Mouse (Mus musculus) liver, embryonic 12.5 days (tissue): Measurements from ENCODE around the gene Ppp1r7. TPM values are rescaled to one million over a fixed set of nuclear protein-coding genes. Genes with fewer than 3 reads are reported as not detected.

Source experiments
- ATAC-seq: fragments of 200-750 bp; cut with Nextera tagmentation; 2 replicates; pipeline ENCODE4 v1.8.0; 2017; ENCODE audit warnings: moderate number of reproducible peaks, mild to moderate bottlenecking, moderate library complexity
- H3K27ac ChIP-seq: fragments of 300-500 bp; sonication (generic); 2 replicates; pipeline ENCODE4 v1.5.1; 2016; ENCODE audit warnings: mild to moderate bottlenecking
- H3K27me3 ChIP-seq: fragments of 300-500 bp; sonication (generic); replicated peaks from 2 replicates; pipeline ENCODE4 v1.6.1; 2016; ENCODE audit warnings: mild to moderate bottlenecking, moderate library complexity
- H3K36me3 ChIP-seq: fragments of 300-500 bp; sonication (generic); 2 replicates; pipeline ENCODE4 v1.6.1; 2016; ENCODE audit warnings: mild to moderate bottlenecking, moderate library complexity
- H3K4me1 ChIP-seq: fragments of 300-500 bp; sonication (generic); 2 replicates; pipeline ENCODE4 v1.6.1; 2016
- H3K4me2 ChIP-seq: fragments of 300-500 bp; sonication (generic); 2 replicates; pipeline ENCODE4 v1.6.1; 2016; ENCODE audit warnings: mild to moderate bottlenecking, moderate library complexity
- H3K4me3 ChIP-seq: fragments of 300-500 bp; sonication (generic); 2 replicates; pipeline ENCODE4 v1.5.1; 2016; ENCODE audit warnings: mild to moderate bottlenecking, moderate library complexity
- H3K9ac ChIP-seq: fragments of 300-500 bp; sonication (generic); 2 replicates; pipeline ENCODE4 v1.6.1; 2016; ENCODE audit warnings: mild to moderate bottlenecking, moderate library complexity
- H3K9me3 ChIP-seq: fragments of 300-500 bp; sonication (generic); replicated peaks from 2 replicates; pipeline ENCODE4 v1.6.1; 2016; ENCODE audit warnings: mild to moderate bottlenecking, moderate library complexity
- WGBS: fragments of 180-500 bp; shearing (Covaris S2); methylation state at CpG from one replicate; pipeline ENCODE4 v1.1.7; 2016; ENCODE audit not compliant: insufficient replicate concordance; 5-methylcytosine and 5-hydroxymethylcytosine counted together
- microRNA-seq: library from miRNA; unstranded; fragments of <30 nt; microRNA quantifications from one replicate; pipeline ENCODE4, GENCODE M21; 2017
- polyA plus RNA-seq: library from polyadenylated mRNA; unstranded; fragments of >200 nt; fragmentation: Nextera tagmentation; extraction: Ambion mirVana; gene quantifications from 2 replicates; pipeline ENCODE4 v1.2.1, GENCODE M21; 2016

Ppp1r7 gene
- polyA plus RNA-seq, 1 experiment from 2014 or later, result 58.6 TPM

- Histone ChIP-seq H3K9me3 (no peaks in the 10 kb centered on the region), H3K27me3 (no peaks in the 10 kb centered on the region), H3K36me3 (peaks cover 96% of the 10 kb centered on the region)
Observed at GRCm38 (mm10) chr1:93362661-93363060, 20.0 kb downstream of the Ppp1r7 start.

GRCm38 (mm10) chr1:93365641-93366040 lies 23.0 kb downstream of the Ppp1r7 start:
- peaks cover 73% of the 10 kb centered on the region for H3K36me3 ChIP-seq

More at GRCm38 (mm10) chr1:93362661-93363060, 20.0 kb downstream of the Ppp1r7 start:
- Histone ChIP-seq H3K4me2 (no peak overlapping the region), H3K4me3 (no peak overlapping the region), H3K27ac (no peak overlapping the region), H3K9ac (no peak overlapping the region), H3K4me1 (no peaks in the 10 kb centered on the region)
- WGBS, result 74% methylated on average over 4 of the region's 4 CpGs
- no peak for ATAC-seq

GRCm38 (mm10) chr1:93373665-93374064 lies 31.0 kb downstream of the Ppp1r7 start, which contains the start of gene Ano7:
TSS of gene Ano7 (plus strand) at chr1:93373930.
- 66% methylated on average over 4 of the region's 4 CpGs for WGBS
- H3K9ac ChIP-seq, result no peak within 1 kb of the TSS
- no peak within 1 kb of the TSS for H3K27ac ChIP-seq
- peaks cover 4% of the 10 kb centered on the region; the same call in 1 of the 2 replicates for H3K27me3 ChIP-seq
- no peak within 1 kb of the TSS for H3K4me3 ChIP-seq
- ATAC-seq, result no peak
- H3K4me2 ChIP-seq, result no peak within 1 kb of the TSS
- H3K36me3 ChIP-seq, result no peaks in the 10 kb centered on the region
- no peaks in the 10 kb centered on the region for H3K9me3 ChIP-seq
- H3K4me1 ChIP-seq, result peaks cover 12% of the 10 kb centered on the region

More at GRCm38 (mm10) chr1:93365641-93366040, 23.0 kb downstream of the Ppp1r7 start:
- Histone ChIP-seq H3K27ac (no peak overlapping the region), H3K9me3 (no peaks in the 10 kb centered on the region), H3K4me3 (no peak overlapping the region), H3K4me2 (no peak overlapping the region), H3K4me1 (no peaks in the 10 kb centered on the region), H3K9ac (no peak overlapping the region), H3K27me3 (no peaks in the 10 kb centered on the region)
- no peak for ATAC-seq
- 66% methylated on average over 6 of the region's 6 CpGs for WGBS

GRCm38 (mm10) chr1:93377307-93377706 lies 34.7 kb downstream of the Ppp1r7 start:
- WGBS, result 13% methylated on average over 5 of the region's 5 CpGs
- H3K4me1 ChIP-seq, result peaks cover 12% of the 10 kb centered on the region
- peak; percentile 52; the same call in 1 of the 2 replicates for ATAC-seq
- H3K27me3 ChIP-seq, result peaks cover 4% of the 10 kb centered on the region; the same call in 1 of the 2 replicates
- H3K4me3 ChIP-seq, result no peak overlapping the region
- H3K4me2 ChIP-seq, result no peak overlapping the region
- H3K27ac ChIP-seq, result no peak overlapping the region
- H3K9ac ChIP-seq, result no peak overlapping the region
- no peaks in the 10 kb centered on the region for H3K36me3 ChIP-seq
- no peaks in the 10 kb centered on the region for H3K9me3 ChIP-seq

GRCm38 (mm10) chr1:93379117-93379516 lies 36.5 kb downstream of the Ppp1r7 start:
- Histone ChIP-seq H3K4me2 (no peak overlapping the region), H3K9ac (no peak overlapping the region), H3K4me3 (no peak overlapping the region), H3K27me3 (peaks cover 4% of the 10 kb centered on the region; the same call in 1 of the 2 replicates), H3K4me1 (peaks cover 12% of the 10 kb centered on the region), H3K9me3 (no peaks in the 10 kb centered on the region), H3K27ac (no peak overlapping the region), H3K36me3 (no peaks in the 10 kb centered on the region)
- ATAC-seq, result no peak
- 74% methylated on average over 5 of the region's 5 CpGs for WGBS

- H3K27me3 ChIP-seq, result no peaks in the 10 kb centered on the region
- no peak for ATAC-seq
- no peaks in the 10 kb centered on the region for H3K36me3 ChIP-seq
- H3K27ac ChIP-seq, result no peak overlapping the region
- H3K9me3 ChIP-seq, result no peaks in the 10 kb centered on the region
- H3K4me3 ChIP-seq, result no peak overlapping the region
- H3K9ac ChIP-seq, result no peak overlapping the region
- 53% methylated on average over 2 of the region's 2 CpGs for WGBS
- H3K4me1 ChIP-seq, result no peaks in the 10 kb centered on the region
- no peak overlapping the region for H3K4me2 ChIP-seq
Observed at GRCm38 (mm10) chr1:93387198-93387597, 44.5 kb downstream of the Ppp1r7 start.

GRCm38 (mm10) chr1:93388906-93389305 lies 46.3 kb downstream of the Ppp1r7 start:
- WGBS, result 49% methylated on average over 2 of the region's 2 CpGs
- no peak for ATAC-seq

GRCm38 (mm10) chr1:93401191-93402052 lies 58.8 kb downstream of the Ppp1r7 start:
- peaks cover 11% of the 10 kb centered on the region for H3K36me3 ChIP-seq
- H3K4me3 ChIP-seq, result peak overlapping the region; percentile 33
- ATAC-seq, result 0 out of 2 replicates have a peak, but pooled peaks have one; percentile 17
- peak overlapping the region; percentile 63 for H3K4me2 ChIP-seq
- H3K9me3 ChIP-seq, result no peaks in the 10 kb centered on the region
- no peak overlapping the region for H3K27ac ChIP-seq
- 0 out of 2 replicates have a peak overlapping the region, but pooled peaks have one; percentile 6 for H3K9ac ChIP-seq
- WGBS, result 14% methylated on average over 37 of the region's 38 CpGs
- peaks cover 9% of the 10 kb centered on the region; the same call in 1 of the 2 replicates for H3K4me1 ChIP-seq
- peaks cover 29% of the 10 kb centered on the region for H3K27me3 ChIP-seq

More at GRCm38 (mm10) chr1:93388906-93389305, 46.3 kb downstream of the Ppp1r7 start:
- no peak overlapping the region for H3K27ac ChIP-seq
- no peaks in the 10 kb centered on the region for H3K27me3 ChIP-seq
- H3K4me2 ChIP-seq, result no peak overlapping the region
- H3K9ac ChIP-seq, result no peak overlapping the region
- H3K4me3 ChIP-seq, result no peak overlapping the region
- H3K36me3 ChIP-seq, result no peaks in the 10 kb centered on the region
- no peaks in the 10 kb centered on the region for H3K9me3 ChIP-seq
- H3K4me1 ChIP-seq, result no peaks in the 10 kb centered on the region

GRCm38 (mm10) chr1:93403403-93403802 lies 60.7 kb downstream of the Ppp1r7 start:
- Histone ChIP-seq H3K9me3 (no peaks in the 10 kb centered on the region), H3K27ac (no peak overlapping the region), H3K36me3 (peaks cover 30% of the 10 kb centered on the region), H3K4me1 (peaks cover 9% of the 10 kb centered on the region; the same call in 1 of the 2 replicates), H3K27me3 (peaks cover 21% of the 10 kb centered on the region), H3K9ac (no peak overlapping the region), H3K4me3 (no peak overlapping the region), H3K4me2 (no peak overlapping the region)
- ATAC-seq, result no peak
- WGBS, result 56% methylated on average over 4 of the region's 4 CpGs

Small RNA genes lying within 50 kb of the gene (microRNA-seq; reads per million reads assigned to microRNA genes)
- gene Mir6345, result not detected
- not detected for gene Mir6902

Other genes starting within 250 kb of the Ppp1r7 start
- gene Kif1a, start 240.9 kb upstream of the Ppp1r7 start, polyA plus RNA-seq, result 0.38 and 0.98 TPM in 2 replicates
- gene Agxt, start 207.6 kb upstream of the Ppp1r7 start, polyA plus RNA-seq, result 1.7 and 2.2 TPM in 2 replicates
- not detected in 2 replicates for gene 2310007B03Rik, start 181.9 kb upstream of the Ppp1r7 start, polyA plus RNA-seq
- 0.02 and 0.04 TPM in 2 replicates for gene Crocc2, start 174.1 kb upstream of the Ppp1r7 start, polyA plus RNA-seq
- 0.52 and 1.4 TPM in 2 replicates for gene Sned1, start 107.0 kb upstream of the Ppp1r7 start, polyA plus RNA-seq
- gene Mterf4, start 36.9 kb upstream of the Ppp1r7 start, polyA plus RNA-seq, result 17.4 and 17.5 TPM in 2 replicates
- 9.7 and 10.0 TPM in 2 replicates for gene Pask, start 628 bp downstream of the Ppp1r7 start, polyA plus RNA-seq
- gene Ano7, start 31.1 kb downstream of the Ppp1r7 start, polyA plus RNA-seq, result 0.11 and 0.39 TPM in 2 replicates
- 88.7 and 92.8 TPM in 2 replicates for gene Hdlbp, start 136.0 kb downstream of the Ppp1r7 start, polyA plus RNA-seq
- gene Farp2, start 169.2 kb downstream of the Ppp1r7 start, polyA plus RNA-seq, result 1.2 and 1.5 TPM in 2 replicates